Mouse (Mus musculus) cortical plate, adult 2 months (tissue): ENCODE results near the gene Prkce. TPM values are rescaled to one million over a fixed set of nuclear protein-coding genes. Genes with fewer than 3 reads are reported as not detected.
A peak's percentile ranks its signal among the peaks of the same experiment; 100 is the strongest.

ENCODE experiments used
- H3K27ac ChIP-seq: fragments of 200-500 bp; 2 replicates; pipeline ENCODE4 v1.5.1; 2012; ENCODE audit warnings: low read length, control low read depth, inconsistent platforms; ENCODE audit not compliant: insufficient read depth
- H3K4me1 ChIP-seq: fragments of 200-500 bp; 2 replicates; pipeline ENCODE4 v1.6.1; 2011; ENCODE audit warnings: low read length; ENCODE audit not compliant: control insufficient read depth, insufficient read depth
- H3K4me3 ChIP-seq: fragments of 200-500 bp; 2 replicates; pipeline ENCODE4 v1.5.1; 2011; ENCODE audit warnings: mild to moderate bottlenecking, low read length, control low read depth; ENCODE audit not compliant: insufficient read depth
- CTCF ChIP-seq: fragments of 200-500 bp; IDR thresholded peaks from 2 replicates; pipeline ENCODE4 v1.5.1; 2011; ENCODE audit warnings: mild to moderate bottlenecking, control low read depth, low read length; ENCODE audit not compliant: insufficient read depth; ENCODE audit errors: extremely low read depth
- POLR2A ChIP-seq: fragments of 200-500 bp; IDR thresholded peaks from 2 replicates; pipeline ENCODE4 v1.6.1; 2011; ENCODE audit warnings: mild to moderate bottlenecking, low read length, control low read depth; ENCODE audit not compliant: insufficient read depth; ENCODE audit errors: extremely low read depth
- polyA plus RNA-seq: library from polyadenylated mRNA; depleted of rRNA; stranded (reverse); fragments of >200 nt; gene quantifications from 2 replicates; pipeline ENCODE4 v1.2.3, GENCODE M21; 2012

Gene Prkce
- polyA plus RNA-seq, 1 experiment, result 83.7 TPM

GRCm38 (mm10) chr17:86420646-86421338 lies 253.2 kb downstream of the Prkce start:
- no peak for TF ChIP-seq CTCF
- TF ChIP-seq POLR2A, result no peak
- Histone ChIP-seq H3K4me3 (no peak overlapping the region), H3K4me1 (peaks cover 15% of the 10 kb centered on the region), H3K27ac (0 out of 2 replicates have a peak overlapping the region, but pooled peaks have one; percentile 8)

DNA sequence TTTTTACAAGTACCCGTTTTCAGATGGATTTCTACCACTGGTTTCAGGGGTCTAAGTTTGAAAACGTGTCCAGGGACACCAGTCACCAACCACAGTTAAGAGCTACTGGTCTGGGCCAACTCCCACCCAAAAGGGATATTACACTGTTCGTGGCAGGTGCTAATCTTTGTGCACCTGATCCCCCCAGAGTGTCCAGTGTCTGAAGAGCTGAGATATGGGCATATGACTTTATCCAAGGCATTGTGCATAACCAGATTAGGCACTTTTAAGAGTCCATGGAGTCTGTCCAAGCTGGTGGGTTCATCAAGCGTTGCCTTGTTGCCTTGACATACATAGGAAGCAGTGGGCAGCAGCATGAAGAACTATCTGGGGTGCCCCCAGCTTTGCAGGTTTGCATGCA lies 254.4 kb downstream of the Prkce start:
- peaks cover 8% of the 10 kb centered on the region; the same call in 1 of the 2 replicates for H3K4me1 ChIP-seq
- no peak overlapping the region for H3K27ac ChIP-seq
- TF ChIP-seq POLR2A (no peak), CTCF (no peak)
- no peak overlapping the region for H3K4me3 ChIP-seq

DNA sequence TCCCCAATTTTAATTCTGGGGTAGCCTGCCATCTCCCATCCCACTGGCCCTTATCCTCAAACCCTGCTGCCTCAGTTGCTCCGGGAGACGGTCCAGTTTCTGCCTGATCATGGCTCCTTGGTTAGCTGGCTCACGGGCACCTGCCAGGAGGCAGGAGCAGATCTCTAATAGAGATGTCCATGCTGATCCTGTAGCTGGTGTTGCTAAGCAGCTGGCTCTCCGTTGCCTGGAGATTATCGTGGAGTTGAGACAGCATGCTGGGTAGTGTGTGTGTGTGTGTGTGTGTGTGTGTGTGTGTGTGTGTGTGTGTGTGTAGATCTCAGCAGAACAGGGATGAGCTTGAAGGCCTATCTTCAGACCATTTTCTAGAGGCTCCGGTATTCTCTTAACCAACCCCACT lies 262.3 kb downstream of the Prkce start:
- Histone ChIP-seq H3K27ac (no peak overlapping the region), H3K4me3 (no peak overlapping the region), H3K4me1 (peaks cover 2% of the 10 kb centered on the region)
- TF ChIP-seq CTCF (no peak), POLR2A (no peak)

GRCm38 (mm10) chr17:86433117-86433516 lies 265.5 kb downstream of the Prkce start:
- H3K4me3 ChIP-seq, result no peak overlapping the region
- no peak for TF ChIP-seq CTCF
- TF ChIP-seq POLR2A, result no peak
- no peak overlapping the region for H3K27ac ChIP-seq
- H3K4me1 ChIP-seq, result peaks cover 15% of the 10 kb centered on the region

DNA sequence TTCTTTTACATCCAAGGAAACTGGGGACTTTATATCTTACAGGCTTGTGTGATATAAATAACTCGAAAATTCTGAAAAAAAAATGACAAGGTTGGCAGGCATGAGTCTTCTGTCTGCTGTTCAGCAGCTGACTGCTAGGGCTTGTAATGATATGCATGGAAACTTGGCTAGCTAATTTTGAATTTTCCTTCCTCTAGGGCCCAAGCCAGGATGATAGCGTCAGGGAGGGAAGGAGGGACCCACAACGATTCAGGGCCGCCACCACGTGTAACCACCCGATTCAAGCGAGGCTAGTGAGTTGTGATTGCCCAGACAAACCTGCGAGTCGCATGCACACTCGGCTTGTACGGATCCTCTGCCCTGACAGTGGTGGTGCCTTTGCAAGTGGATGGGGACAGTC lies 266.2 kb downstream of the Prkce start:
- H3K4me3 ChIP-seq, result no peak overlapping the region
- peaks cover 19% of the 10 kb centered on the region for H3K4me1 ChIP-seq
- H3K27ac ChIP-seq, result peak overlapping the region; percentile 54; the same call in 1 of the 2 replicates
- TF ChIP-seq CTCF (no peak), POLR2A (no peak)

DNA sequence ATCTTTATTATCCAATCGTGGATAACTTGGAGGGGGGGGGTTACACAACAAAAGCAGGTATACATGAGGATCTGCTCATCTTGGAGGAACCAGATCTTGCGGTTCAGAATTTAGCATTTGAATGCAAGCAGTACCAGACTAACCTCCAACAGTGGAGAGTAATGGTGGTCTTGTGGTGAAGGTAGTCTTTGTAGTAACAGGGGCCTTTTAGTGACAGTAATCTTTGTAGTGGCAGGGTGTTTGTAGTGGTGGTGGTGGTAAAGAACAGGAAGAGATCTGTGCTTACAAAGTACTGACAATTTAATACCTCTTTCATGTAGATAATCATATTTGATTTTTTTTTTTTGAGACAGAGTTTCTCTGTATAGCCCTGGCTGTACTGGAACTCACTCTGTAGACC lies 267.2 kb downstream of the Prkce start:
- TF ChIP-seq CTCF, result no peak
- no peak for TF ChIP-seq POLR2A
- H3K27ac ChIP-seq, result no peak overlapping the region
- no peak overlapping the region for H3K4me3 ChIP-seq
- peaks cover 24% of the 10 kb centered on the region for H3K4me1 ChIP-seq

GRCm38 (mm10) chr17:86435570-86435969 lies 268.0 kb downstream of the Prkce start:
- Histone ChIP-seq H3K27ac (no peak overlapping the region), H3K4me3 (no peak overlapping the region), H3K4me1 (peaks cover 24% of the 10 kb centered on the region)
- TF ChIP-seq CTCF (no peak), POLR2A (no peak)

- Histone ChIP-seq H3K4me1 (peaks cover 24% of the 10 kb centered on the region), H3K4me3 (no peak overlapping the region), H3K27ac (0 out of 2 replicates have a peak overlapping the region, but pooled peaks have one; percentile 4)
- TF ChIP-seq CTCF (no peak), POLR2A (no peak)
Measured at GRCm38 (mm10) chr17:86435984-86436383, 268.4 kb downstream of the Prkce start.

DNA sequence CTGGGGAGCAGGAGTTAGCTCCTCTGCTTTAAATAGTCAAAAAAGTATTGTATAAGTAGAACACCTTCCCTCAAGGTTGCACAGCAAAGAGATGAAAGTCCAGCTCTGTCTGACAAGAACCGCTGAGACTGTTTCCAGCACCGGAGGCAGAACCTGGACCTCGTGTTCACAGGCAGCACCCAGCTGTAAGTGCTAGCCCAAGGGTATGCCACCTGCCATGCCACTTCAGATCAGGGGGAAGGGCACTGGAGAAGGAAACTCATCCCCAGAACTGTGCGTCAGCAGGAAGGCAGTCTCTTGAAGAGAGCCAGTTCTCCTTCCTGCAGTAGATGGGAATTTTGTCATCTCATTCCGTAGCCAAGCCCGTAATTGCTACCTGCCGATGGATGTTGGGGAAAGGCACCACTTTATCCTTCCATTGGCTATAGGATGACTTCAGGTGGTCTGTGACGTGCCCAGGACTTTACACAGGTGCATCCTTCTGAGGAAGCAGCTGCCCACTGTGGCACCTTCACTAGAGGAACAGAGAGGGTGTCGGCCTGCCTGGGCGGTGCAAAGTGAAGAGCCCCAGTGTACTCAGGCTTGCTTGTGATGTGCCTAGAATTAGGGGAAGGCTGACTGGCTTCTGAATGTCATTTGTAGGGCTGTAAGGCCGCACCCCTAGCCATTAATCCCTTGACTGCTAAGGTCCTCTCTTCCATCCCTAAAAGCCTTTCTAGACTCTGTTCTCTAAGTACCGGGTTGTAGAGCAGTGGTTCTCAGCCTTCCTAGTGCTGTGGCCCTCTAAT lies 269.2 kb downstream of the Prkce start:
- H3K27ac ChIP-seq, result peak overlapping the region; percentile 92
- TF ChIP-seq POLR2A (no peak), CTCF (no peak)
- H3K4me3 ChIP-seq, result no peak overlapping the region
- peaks cover 24% of the 10 kb centered on the region for H3K4me1 ChIP-seq

DNA sequence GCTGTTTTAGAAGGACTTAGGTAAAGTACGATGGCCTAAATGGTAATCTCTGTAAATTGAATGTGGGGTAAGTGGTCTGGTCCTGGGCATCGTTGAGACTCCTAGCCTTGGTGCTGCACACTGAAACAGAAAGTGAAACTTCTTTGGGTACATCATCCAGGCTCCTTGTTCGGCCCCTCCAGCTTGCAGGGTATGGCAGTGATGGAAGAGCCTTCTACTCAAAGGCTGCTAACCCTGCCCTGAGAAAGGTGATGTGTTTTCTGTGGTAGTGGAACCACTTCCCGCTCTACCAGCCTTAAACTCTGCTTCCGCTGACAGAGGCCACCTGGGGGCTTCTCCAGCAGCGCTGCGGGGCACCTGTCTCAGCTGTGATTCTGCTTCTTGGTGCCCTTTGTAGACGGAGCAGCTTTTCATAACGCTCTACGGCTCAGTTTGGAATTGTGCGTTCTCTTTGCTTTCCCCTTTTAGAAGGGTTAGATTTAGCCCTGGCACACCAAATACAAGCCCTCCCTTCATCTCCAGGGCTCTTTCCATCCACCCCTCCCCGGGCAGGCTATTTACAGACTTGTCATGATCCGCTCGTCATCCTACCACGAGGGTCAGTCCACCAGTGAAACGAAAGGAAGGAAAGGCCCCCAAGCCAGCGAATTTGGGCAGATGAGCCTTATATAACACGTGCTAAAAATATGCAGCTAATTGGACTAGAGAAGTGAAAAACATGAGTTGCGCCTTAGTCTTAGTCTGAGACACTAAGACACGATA lies 270.1 kb downstream of the Prkce start:
- peaks cover 24% of the 10 kb centered on the region for H3K4me1 ChIP-seq
- peak overlapping the region; percentile 92 for H3K27ac ChIP-seq
- TF ChIP-seq CTCF, result no peak
- no peak for TF ChIP-seq POLR2A
- no peak overlapping the region for H3K4me3 ChIP-seq
